Mouse (Mus musculus) spleen, adult 2 months (tissue): ENCODE measurements around the gene Cfhr1. TPM values are rescaled to one million over a fixed set of nuclear protein-coding genes. Genes with fewer than 3 reads are reported as not detected.

Experiments
- DNase-seq, 2 experiments: peaks; one replicate each; pipeline versions ENCODE4 v3.0.0 to v3.0.0-alpha.2; 2012 to 2021; ENCODE audit warnings: low spot score in 2 of 2, low read depth in 1 of 2
- H3K27ac ChIP-seq: fragments of 200-500 bp; 2 replicates; pipeline ENCODE4 v1.5.1; 2012; ENCODE audit warnings: low read length, inconsistent platforms; ENCODE audit not compliant: insufficient read depth
- H3K27me3 ChIP-seq: fragments of 200-500 bp; 2 replicates; pipeline ENCODE4 v1.6.1; 2012; ENCODE audit warnings: mild to moderate bottlenecking, moderate library complexity, low read length, inconsistent platforms; ENCODE audit not compliant: control insufficient read depth, insufficient read depth
- H3K36me3 ChIP-seq: fragments of 200-500 bp; 2 replicates; pipeline ENCODE4 v1.6.1; 2012; ENCODE audit warnings: mild to moderate bottlenecking, low read length, inconsistent platforms; ENCODE audit not compliant: control insufficient read depth, insufficient read depth
- H3K4me1 ChIP-seq: fragments of 200-500 bp; 2 replicates; pipeline ENCODE4 v1.6.1; 2011; ENCODE audit warnings: inconsistent platforms; ENCODE audit not compliant: control insufficient read depth, insufficient read depth, insufficient read length
- H3K4me3 ChIP-seq: fragments of 200-500 bp; 2 replicates; pipeline ENCODE4 v1.5.1; 2011; ENCODE audit warnings: mild to moderate bottlenecking, inconsistent platforms; ENCODE audit not compliant: insufficient read depth, insufficient read length; ENCODE audit errors: extremely low read depth
- CTCF ChIP-seq: fragments of 200-500 bp; IDR thresholded peaks from 2 replicates; pipeline ENCODE4 v1.5.1; 2011; ENCODE audit warnings: mild to moderate bottlenecking, inconsistent platforms; ENCODE audit not compliant: insufficient read depth, insufficient read length, insufficient replicate concordance; ENCODE audit errors: extremely low read depth
- POLR2A ChIP-seq: fragments of 200-500 bp; IDR thresholded peaks from 2 replicates; pipeline ENCODE4 v1.6.1; 2011; ENCODE audit warnings: low read depth, low read length, inconsistent platforms
- WGBS: fragments of 180-500 bp; shearing (Covaris S2); methylation state at CpG from one replicate; pipeline ENCODE4 v1.1.7; 2018; 5-methylcytosine and 5-hydroxymethylcytosine counted together
- polyA plus RNA-seq: library from polyadenylated mRNA; depleted of rRNA; stranded (reverse); fragments of >200 nt; gene quantifications from 2 replicates; pipeline ENCODE4 v1.2.3, GENCODE M21; 2012; rRNA removed

Cfhr1 gene
- polyA plus RNA-seq, result not detected in 2 replicates

- Histone ChIP-seq H3K4me1 (no peaks in the 10 kb centered on the region), H3K27ac (no peak within 1 kb of the TSS), H3K4me3 (no peak within 1 kb of the TSS), H3K27me3 (no peaks in the 10 kb centered on the region), H3K36me3 (no peaks in the 10 kb centered on the region)
- no peak for DNase-seq
- WGBS, result 64% methylated on average over 1 of the region's 1 CpGs
- TF ChIP-seq CTCF (no peak), POLR2A (no peak)
Measured at GRCm38 (mm10) chr1:139560024-139560423, at the start of gene Cfhr1. Gene Cfhr1, minus strand, starts transcription at chr1:139560272.

- WGBS, result 87% methylated on average over 1 of the region's 1 CpGs
- no peak overlapping the region for H3K4me3 ChIP-seq
- no peak for DNase-seq
- TF ChIP-seq POLR2A (no peak), CTCF (no peak)
- no peaks in the 10 kb centered on the region for H3K4me1 ChIP-seq
- H3K36me3 ChIP-seq, result no peaks in the 10 kb centered on the region
- no peak overlapping the region for H3K27ac ChIP-seq
- H3K27me3 ChIP-seq, result no peaks in the 10 kb centered on the region
Measured at GRCm38 (mm10) chr1:139551311-139551710, 8.8 kb downstream of the Cfhr1 start.

GRCm38 (mm10) chr1:139548536-139548935 lies 11.5 kb downstream of the Cfhr1 start:
- H3K36me3 ChIP-seq, result no peaks in the 10 kb centered on the region
- no peak for TF ChIP-seq CTCF
- TF ChIP-seq POLR2A, result no peak
- no peaks in the 10 kb centered on the region for H3K27me3 ChIP-seq
- H3K4me1 ChIP-seq, result no peaks in the 10 kb centered on the region
- H3K27ac ChIP-seq, result no peak overlapping the region
- no peak for DNase-seq
- H3K4me3 ChIP-seq, result no peak overlapping the region
- 84% methylated on average over 1 of the region's 1 CpGs for whole genome bisulfite sequencing

GRCm38 (mm10) chr1:139514556-139514955 lies 45.5 kb downstream of the Cfhr1 start:
- H3K4me1 ChIP-seq, result no peaks in the 10 kb centered on the region
- DNase-seq, result no peak
- TF ChIP-seq CTCF (no peak), POLR2A (no peak)
- no peak overlapping the region for H3K27ac ChIP-seq
- WGBS, result 92% methylated on average over 12 of the region's 12 CpGs
- H3K36me3 ChIP-seq, result no peaks in the 10 kb centered on the region
- no peak overlapping the region for H3K4me3 ChIP-seq
- H3K27me3 ChIP-seq, result no peaks in the 10 kb centered on the region

- Histone ChIP-seq H3K4me3 (no peak within 1 kb of the TSS), H3K4me1 (no peaks in the 10 kb centered on the region), H3K27ac (no peak within 1 kb of the TSS), H3K36me3 (no peaks in the 10 kb centered on the region), H3K27me3 (no peaks in the 10 kb centered on the region)
- TF ChIP-seq POLR2A, result no peak
- TF ChIP-seq CTCF, result no peak
- WGBS, result 91% methylated on average over 3 of the region's 3 CpGs
- DNase-seq, result no peak
Measured at GRCm38 (mm10) chr1:139501258-139501752, 58.8 kb downstream of the Cfhr1 start, which contains the start of gene F13b. Gene F13b, plus strand, starts transcription at chr1:139501702.

GRCm38 (mm10) chr1:139499751-139500150 lies 60.3 kb downstream of the Cfhr1 start:
- H3K27me3 ChIP-seq, result no peaks in the 10 kb centered on the region
- no peak overlapping the region for H3K27ac ChIP-seq
- no peaks in the 10 kb centered on the region for H3K4me1 ChIP-seq
- H3K4me3 ChIP-seq, result no peak overlapping the region
- no peak for DNase-seq
- no peaks in the 10 kb centered on the region; the same call in 1 of the 2 replicates for H3K36me3 ChIP-seq
- TF ChIP-seq CTCF, result no peak
- no peak for TF ChIP-seq POLR2A

Other genes starting within 250 kb of the Cfhr1 start
- gene Crb1, start 183.2 kb downstream of the Cfhr1 start, polyA plus RNA-seq, result not detected in 2 replicates
- gene Zbtb41, start 138.0 kb downstream of the Cfhr1 start, polyA plus RNA-seq, result 1.3 and 1.6 TPM in 2 replicates
- gene Aspm, start 105.5 kb downstream of the Cfhr1 start, polyA plus RNA-seq, result 0.77 TPM in 2 replicates
- gene F13b, start 58.6 kb downstream of the Cfhr1 start, polyA plus RNA-seq, result not detected in 2 replicates
- gene Gm4788, start 221.0 kb upstream of the Cfhr1 start, polyA plus RNA-seq, result not detected in 2 replicates